Mouse (Mus musculus): ENCODE measurements at regions not wholly inside any gene's neighbourhood (a gene's known extent, or its start where the extent isn't known, plus 50 kb on each side); places are given as distances from the start of the nearest gene placed in this dataset.

DNA sequence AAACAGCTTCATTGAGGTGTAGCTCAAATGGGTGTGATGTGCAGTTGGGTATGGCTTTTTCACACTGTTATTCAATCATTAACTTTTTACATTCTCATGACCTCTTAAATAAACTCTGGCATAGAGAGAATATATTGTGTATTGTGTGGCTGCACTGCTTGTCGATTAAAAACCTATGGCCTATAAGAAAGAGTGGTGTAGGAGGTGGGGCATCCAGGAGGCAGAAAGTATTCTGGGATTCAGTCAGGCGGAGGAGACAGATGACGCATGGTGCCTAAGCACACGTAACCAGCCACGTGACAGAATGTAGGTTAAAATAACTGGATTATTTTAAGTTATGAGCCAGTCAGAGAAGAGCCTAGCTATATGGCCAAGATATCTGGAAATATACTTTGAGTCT is 78.2 kb upstream of the Slc16a7 start:
- DNase-seq (ENCODE audit: extremely low spot score, low spot score), result no peak

DNA sequence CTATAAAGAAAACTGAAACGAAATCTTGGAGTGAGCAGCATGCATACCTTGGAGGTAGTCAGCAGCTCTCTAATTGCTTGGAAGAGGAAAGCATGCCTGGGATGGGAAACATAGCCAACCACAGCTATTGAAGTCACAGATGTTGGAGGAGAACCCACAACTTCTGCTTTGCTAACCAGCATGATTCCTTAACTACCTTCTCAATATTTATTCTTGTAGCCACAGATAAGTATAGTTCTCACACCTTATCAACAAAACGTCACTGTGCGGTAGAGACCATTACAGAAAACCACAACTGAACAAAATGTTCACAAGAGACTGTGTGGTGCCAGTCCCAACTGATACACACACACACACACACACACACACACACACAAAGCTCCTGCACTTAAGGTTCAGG is 99.1 kb upstream of the Slc16a7 start:
- no peak for DNase-seq (ENCODE audit: extremely low spot score, low spot score)

DNA sequence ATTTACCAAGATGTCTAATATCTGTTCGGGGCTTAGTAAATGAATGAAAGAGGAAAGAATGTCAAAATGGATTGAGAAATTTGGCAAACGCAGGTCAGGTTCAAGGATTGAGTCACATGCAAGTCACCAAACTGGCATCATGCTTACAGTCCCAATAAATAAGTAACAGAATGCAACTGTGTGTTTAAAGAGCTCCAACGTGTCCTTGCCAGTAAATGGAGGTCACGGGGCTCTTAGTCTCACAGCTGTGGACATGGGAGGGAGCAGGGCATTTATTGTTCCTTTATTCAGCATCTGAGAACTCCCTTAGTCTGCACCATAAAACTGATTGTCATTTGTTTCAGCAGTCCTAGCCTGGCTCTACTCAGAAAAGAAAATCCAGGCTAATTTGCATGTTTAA is 101.1 kb upstream of the Slc16a7 start:
- DNase-seq (ENCODE audit: extremely low spot score, low spot score), result no peak

DNA sequence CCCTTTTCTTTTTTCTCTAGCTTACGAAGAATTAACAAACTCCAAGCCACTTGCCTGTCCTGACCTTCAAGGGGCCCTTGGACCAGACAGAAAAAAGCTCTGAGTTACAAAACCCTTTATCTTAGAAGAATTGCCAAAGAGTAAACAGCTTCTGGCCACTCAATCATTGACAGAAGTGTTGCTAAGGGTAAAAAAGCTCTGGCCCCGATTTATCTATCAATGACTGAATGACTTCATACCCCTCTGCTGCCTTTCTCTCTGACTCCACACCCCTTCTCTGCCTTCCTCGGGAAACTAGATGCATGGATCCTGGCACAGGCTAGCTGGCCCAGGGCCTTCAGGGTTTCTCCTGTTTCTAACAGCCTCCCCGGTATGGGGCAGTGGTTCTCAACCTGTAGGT is 105.2 kb upstream of the Slc16a7 start:
- no peak for DNase-seq (ENCODE audit: extremely low spot score, low spot score)

DNA sequence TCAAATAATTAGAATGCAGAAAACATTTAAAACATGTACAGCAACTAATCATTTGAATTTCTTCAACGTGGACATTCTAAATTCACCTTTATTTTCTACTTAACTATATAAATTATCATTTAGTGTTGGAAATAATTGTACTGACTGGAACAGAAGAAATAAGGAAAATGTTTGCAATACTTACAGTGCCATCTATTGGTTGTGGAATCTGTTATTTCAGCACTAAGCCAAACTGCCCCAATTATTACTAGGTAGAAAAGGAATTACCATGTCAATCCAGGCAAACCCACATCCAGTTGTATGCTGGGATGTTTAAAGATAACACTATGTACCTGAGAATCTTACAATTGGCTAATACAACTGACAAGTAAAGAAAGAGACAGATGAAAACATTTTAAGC is 109.1 kb upstream of the Slc16a7 start:
- no peak for DNase-seq (ENCODE audit: extremely low spot score, low spot score)

DNA sequence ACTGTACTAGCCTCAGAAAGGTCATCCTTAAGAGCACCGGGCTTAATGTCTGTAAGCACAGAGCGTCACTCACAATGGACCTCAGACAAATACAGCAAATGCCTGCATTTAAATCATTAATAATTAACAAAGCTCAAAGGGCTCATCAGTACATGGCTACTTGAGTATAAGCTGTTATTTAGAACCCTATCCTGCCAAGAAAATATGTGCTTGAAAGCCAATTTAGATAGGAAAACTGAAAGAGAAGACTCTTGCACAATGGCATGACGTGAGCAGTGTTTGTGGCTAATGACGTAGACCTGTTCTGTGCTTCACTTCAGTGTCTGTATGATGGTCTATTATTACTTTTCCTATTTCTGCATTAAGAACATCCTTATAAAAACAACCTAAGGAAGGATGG is 111.1 kb upstream of the Slc16a7 start:
- DNase-seq (ENCODE audit: extremely low spot score, low spot score), result no peak

DNA sequence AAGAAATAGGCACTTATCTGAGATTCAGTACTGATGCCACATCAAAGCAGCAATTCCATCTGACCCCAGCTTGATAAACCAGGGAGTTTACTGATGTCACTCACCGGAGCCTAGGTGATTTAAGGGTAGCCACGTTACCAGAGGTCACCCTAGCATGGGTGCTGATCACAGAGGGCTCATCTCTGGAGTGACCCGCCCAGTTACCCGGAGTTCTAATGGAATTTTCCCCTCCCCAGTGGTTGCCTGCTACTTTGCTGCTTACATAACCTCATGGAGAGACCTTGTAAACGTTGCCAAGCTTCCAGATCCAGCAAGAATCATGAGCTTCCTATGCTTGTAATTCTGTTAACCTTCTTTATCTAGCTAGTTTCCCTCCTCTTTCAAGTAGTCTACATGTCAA is 125.8 kb upstream of the Slc16a7 start:
- DNase-seq (ENCODE audit: extremely low spot score, low spot score), result no peak

DNA sequence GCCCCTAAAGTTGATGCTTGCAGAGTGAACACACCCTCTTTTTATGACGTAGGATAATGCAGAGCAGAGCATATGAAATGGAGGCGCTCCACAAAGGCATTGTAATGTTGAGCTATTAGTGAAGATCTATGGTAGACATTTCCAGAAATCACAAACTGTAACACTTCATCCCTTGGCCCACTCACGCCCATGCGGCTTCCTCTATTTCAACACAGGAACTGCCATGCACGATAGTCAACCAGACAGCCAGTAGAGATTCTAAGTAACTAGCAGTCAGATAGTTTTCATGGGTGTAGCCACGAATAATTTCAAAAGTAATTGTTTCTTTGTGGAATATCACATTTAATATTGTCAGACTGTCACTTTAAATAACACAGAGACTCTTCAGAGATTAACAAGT is 141.6 kb upstream of the Slc16a7 start:
- DNase-seq (ENCODE audit: extremely low spot score, low spot score), result no peak

DNA sequence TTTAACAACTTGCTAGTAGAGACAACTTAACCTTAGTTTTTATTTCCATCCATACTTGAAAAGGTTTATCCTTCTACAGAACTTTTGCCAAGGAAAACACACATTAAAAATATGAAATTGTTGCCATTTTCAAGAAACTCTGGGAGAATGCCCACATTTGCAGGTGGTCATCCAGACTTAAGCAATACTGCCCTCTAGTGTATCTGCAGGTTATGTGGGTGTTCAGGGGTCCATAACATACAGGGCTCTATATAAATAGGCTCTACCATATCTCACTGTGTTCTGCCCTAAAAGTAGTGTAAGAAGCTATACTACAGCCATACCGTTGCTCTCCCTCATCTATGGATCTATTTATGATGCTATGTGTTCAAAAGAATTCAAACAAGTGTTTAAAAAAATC is 149.1 kb upstream of the Slc16a7 start:
- DNase-seq (ENCODE audit: extremely low spot score, low spot score), result no peak

DNA sequence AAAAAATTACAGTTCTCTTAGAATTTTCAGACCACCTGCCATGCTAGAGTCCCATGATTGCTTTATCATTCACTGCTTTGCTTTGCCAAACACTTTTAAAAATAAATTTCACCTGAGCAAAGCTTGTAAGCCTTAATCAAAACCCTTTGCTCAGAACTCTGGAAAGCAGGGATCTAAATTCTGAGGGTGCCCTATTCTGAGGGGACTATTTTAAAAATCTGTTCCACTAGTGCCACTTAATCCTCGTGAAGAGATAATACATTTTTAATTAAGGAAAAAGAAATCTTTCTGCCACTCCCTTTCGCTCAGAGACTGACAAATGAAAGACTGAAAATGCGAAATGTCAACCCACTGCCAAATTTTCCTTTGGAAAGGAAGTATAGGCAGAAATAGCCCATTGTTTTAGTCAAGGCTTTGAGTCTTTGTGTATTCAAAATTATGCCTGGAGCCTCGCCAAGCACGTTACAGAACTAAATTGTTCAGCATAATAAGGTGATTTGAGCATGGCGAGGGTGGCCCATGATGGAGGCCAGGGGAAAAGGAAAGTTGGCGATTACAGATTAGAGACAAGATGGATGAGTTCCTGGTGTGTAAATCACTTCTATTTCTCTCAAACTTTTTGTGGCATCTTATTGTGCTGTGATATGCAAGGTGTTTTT is 197.4 kb upstream of the Slc16a7 start:
- DNase-seq (ENCODE audit: extremely low spot score, low spot score), result no peak

DNA sequence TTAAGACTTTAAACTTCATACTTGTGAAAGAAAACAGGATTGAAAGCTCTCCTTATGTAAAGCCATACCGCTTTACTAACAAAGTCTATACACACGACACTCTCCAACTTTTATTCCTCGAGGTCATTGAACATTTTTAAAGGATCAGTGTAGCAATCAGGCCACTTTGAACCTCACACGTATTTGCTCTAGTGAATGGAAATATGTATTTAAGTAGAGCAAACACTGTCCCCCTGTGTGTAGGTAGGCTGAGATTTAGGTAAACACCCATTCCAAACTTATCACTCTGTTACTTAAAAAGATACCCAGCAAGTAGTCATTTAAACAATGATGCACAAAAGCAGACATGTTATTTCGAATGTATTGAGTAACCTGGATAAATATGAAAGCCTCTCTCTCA is 203.7 kb upstream of the Slc16a7 start:
- no peak for DNase-seq (ENCODE audit: extremely low spot score, low spot score)

DNA sequence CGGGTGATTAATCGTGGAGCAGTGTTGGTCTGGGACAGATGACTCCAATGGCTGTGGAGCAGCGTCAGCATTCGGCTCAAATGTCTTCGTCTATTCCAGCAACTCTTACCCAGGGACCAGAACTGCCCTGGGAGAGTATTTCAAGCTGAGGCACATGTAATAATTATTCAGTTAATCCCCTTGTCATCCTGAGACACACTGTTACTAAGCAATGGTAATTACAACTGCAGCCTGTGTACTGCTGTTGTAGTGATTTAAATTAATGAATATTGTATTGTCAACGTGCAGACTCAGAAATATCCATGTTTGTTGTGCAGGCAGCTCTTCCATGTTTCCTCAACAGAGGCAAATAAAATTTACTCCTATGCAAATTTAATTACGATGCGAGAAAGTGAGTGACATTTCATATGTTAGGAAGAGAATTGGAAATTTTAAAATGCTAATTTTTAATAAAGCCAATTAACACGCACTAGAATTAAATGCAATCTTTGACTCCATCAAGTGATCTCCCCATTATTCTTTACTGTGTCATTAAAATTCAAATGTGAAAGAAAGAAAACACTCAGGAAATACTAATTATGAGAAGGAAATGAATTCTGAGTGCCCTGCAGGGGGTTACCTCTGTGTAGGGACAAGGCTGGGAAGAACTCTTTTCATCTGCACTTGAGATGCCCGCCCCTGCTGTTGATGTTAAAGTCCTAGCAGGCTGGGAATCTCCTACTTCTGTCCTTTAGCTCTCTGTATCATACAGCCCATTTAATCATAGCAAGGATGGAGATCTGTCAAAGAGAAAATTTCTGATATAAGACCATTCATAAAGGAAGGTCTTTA is 218.7 kb upstream of the Slc16a7 start:
- DNase-seq (ENCODE audit: extremely low spot score, low spot score), result no peak

DNA sequence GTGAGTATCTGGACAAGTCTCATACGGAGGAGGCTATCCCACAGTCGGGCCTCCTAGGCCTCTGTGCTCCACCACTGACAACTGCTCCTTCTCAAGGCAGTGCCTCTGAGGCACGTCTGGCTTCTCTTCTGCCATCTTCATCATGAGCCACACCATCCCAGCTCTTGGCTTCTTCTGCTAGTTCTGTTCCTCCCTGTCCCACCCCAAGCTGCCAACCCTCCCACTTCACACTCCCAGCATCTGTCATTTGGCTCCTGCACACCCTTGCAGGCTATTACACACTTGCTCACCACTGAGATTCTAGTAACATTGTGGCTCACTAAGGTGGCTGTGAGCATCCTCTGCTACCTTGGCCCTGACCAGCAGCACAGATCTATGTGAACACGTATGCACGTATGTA is 221.1 kb upstream of the Slc16a7 start:
- DNase-seq (ENCODE audit: extremely low spot score, low spot score), result no peak

DNA sequence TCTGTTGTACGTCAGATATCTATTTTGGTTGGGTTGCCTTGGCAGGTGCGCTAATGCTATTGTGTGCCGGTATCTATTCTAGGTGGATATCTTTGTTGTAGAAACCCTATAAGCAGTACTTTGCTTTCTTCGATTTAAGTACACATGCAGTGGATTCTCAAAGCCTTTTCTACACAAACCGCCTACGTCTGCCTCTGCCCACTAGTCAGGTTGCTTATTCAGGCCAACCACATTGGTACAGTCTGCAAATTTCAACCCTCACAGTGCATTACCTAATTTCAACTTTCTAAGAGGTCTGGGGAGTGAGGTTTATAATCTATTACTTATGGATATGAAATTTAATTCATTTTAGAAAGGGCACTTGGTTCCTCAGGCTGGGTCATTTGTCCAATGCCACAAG is 223.5 kb upstream of the Slc16a7 start:
- no peak for DNase-seq (ENCODE audit: extremely low spot score, low spot score)

DNA sequence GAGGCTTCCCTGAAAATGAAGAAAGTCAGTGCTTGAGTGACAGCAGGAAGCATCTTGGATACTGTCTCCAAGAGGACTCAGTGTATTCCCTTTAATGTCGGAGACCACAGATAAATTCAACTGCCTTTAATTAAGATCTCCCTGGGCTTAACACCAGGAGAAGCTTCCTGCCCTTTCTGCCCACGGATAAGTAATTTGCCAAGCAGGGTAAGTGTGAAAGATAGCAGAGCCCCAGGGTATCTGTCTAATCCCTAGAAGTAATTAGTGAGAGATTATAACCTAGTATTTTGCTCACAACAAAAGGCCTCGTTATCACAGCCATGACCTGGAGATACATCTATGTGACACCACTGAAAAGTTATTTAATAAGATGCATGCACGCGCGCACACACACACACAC is 232.1 kb upstream of the Slc16a7 start:
- no peak for DNase-seq (ENCODE audit: extremely low spot score, low spot score)

DNA sequence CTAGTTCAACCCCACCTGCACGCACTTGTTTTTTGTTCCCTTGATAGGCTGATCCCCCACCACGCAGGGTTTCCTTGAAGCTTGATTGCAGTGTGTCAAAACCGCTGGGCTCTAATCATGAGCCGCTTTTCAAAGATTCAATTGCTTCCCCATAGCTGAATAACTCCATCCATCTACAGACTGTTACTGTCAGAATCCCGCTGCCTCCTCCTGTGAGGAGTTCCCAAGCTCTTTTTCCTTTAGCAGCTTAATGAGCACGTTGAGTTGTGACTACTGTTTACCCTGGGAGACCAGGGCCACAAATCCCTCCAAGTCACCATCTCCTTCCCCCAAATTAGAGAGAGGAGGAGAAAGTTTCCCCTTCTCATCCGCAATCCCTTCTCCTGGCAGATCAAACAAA is 234.6 kb upstream of the Slc16a7 start:
- DNase-seq (ENCODE audit: extremely low spot score, low spot score), result no peak

DNA sequence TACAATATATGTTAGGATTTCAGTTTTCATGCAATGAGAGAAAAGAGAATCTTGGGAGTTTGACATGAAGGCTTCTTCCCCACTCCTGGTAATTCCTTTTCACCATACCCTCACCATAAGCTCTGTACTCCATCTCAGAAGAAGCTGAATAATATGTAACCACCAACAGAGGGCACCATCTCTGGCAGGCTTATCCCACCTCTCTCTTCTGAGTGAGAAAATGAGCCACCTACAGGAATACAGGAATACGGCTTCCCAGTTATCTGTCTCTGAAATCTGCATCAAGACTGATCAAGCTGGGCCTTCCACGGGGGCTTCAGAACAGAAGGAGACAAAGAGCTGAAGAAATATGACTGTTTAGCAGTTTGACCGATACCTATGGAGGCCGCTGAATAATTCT is 278.6 kb upstream of the Slc16a7 start:
- no peak for DNase-seq (ENCODE audit: extremely low spot score, low spot score)

DNA sequence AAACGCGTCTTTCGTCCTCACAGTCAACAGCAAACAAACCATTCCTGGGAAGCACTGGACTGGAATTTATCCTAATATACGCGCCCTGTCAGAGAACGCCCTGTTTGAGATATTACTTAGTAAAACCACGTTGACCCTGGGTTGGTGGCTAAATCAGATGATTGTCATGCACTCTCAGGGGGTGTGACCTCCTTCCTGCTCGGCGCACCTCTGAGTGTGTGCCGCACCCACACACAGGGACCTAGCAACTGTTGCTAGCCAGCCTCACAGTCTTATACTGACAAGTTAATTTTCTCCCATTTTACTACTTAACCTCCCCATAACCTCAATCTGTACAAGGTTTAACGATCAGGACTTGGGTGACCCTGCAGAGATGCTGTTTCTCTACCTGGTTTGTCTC is 284.4 kb upstream of the Slc16a7 start:
- DNase-seq (ENCODE audit: extremely low spot score, low spot score), result no peak

DNA sequence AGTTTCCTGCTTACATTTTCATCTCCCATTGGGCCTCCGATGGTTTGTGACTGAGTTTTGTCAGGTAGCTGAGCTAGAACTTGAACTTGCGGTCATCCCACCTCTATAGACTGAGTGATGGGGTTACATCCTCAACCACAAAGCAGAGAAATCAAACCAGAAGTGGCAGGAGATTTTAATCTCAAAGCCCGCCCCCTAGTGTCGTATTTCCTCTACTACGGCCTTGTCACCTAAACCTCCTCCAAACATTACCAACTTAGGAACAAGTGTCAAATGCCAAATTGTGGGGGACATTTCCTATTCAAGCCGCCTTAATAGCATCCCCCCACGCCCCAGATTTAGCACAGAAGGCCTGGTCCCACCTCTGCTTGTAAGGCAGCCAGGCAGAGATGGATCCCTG is 286.3 kb upstream of the Lrig3 start:
- DNase-seq (ENCODE audit: extremely low spot score, low spot score), result no peak

DNA sequence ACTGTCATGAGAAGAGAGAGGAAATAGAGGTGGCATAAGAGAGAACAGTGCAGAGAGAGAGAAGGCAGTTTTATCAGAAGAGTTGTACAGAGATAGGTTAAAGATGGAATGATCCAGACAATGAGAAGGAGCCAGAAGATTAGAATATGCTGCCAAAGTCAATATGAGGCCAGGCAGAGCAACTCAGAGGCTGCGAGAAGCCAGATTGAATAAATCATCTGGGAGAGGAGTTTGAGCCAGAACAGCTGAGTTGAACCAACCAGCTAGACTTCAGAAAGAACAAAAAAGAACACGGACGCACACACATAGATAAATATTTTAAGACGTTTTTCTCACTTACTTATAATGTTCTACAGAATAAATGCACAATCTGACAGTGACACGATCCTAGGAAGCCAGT is 280.8 kb upstream of the Lrig3 start:
- no peak for DNase-seq (ENCODE audit: extremely low spot score, low spot score)

DNA sequence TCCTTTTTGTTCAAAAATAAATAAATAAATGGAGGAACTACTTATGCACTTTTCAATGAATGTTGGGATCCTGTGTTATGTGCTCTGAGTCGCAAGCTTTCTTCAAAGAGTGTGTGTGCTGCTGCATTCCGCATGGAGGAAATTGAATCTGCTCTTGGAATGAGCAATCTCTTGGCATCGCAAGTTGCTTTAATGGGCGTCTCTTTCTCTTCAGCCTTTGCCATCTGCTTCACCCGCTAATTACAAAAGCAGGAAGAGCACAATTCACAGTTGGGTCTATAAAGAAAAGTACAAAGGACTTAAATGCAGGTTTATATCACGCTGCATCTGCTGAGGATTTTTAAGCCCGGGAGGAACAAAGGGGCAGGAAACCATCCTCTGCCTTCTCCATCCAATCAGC is 272.5 kb upstream of the Lrig3 start:
- DNase-seq (ENCODE audit: extremely low spot score, low spot score), result no peak

DNA sequence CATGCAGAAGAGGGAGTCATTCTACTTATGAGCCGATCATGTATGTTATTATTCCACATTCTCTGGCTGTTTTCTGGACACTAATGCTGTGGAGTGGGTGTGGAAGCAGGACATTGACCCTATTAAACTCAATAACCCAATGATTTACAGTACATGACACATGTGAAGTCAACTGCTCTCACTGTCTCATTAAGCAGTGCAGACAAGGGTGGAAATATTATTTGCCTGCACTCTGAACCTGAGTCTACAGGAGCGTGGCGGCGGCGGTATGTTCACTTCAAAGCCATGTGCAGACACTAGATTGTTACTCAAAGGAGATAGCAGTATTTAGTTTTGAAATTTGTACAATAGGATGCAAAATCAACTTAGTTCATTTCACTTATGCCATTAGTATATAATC is 269.8 kb upstream of the Lrig3 start:
- no peak for DNase-seq (ENCODE audit: extremely low spot score, low spot score)

DNA sequence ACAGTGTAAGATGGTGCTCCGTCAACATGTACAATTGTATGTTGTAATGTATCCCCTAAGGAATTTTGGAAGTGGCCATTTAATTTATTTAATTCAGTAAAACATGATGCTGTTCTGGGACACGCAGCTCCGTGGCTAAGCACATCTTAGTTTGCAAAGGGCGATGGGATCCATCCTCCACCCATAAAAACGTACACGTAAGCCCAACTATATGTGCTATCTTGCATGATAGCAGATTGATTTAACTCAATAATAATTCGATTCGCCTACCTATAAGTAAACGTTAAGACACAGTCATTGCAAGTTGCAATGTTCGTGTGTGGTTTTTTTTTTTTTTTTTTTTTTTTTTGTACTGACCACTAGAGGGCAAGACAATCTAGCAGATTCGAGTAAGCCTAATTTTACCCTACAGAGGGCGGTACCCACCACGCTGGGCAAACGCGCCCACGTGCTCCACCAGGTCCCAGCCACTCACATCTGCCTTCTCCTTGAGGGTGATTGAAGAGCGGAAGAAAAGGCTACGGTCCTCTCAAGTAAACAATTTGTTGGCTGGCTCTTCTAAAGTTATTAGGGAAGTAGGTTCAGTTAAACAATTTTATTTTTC is 240.8 kb upstream of the Lrig3 start:
- DNase-seq (ENCODE audit: extremely low spot score, low spot score), result peak; percentile 70
